Mouse (Mus musculus): ENCODE measurements around the gene Gm28729. TPM values are rescaled to one million over a fixed set of nuclear protein-coding genes. Genes with fewer than 3 reads are reported as not detected.
"Not testable (repeated sequence)": the region's sequence is repeated elsewhere in the genome, so short reads cannot be mapped to it uniquely, and the experiment has no call there.

Gm28729 gene
- polyA plus RNA-seq, 1 experiment from 2014 or later = 0.28 TPM

DNA sequence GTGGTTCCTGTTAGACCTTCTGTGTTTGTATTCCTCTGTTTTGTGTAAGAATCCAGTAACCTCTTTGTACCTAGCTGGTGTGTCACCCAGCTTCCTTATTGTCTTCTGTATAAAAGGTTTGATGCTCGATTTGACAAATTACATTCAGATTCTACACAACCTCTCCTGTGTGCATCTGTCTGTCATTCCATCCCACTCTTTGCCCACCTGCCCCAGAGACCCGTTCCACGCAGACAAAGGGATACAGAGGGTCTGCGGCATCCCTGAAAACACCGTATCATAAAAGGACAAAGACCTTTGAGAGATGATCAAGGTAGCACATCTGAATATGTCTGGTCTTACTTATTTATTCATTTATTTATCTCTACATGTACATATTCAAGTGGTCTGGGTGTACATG is 37.2 kb downstream of the Gm28729 start:
- H3K4me2 ChIP-seq (ENCODE audit: low read length); H3K4me1 ChIP-seq (ENCODE audit: control insufficient read depth, insufficient read depth, low read length); H3K9me3 ChIP-seq (replicated peaks; ENCODE audit: control insufficient read depth, low read length); H3K36me3 ChIP-seq (ENCODE audit: control insufficient read depth, insufficient read depth, low read length); H3K27ac ChIP-seq (ENCODE audit: low read depth, low read length); H3K4me3 ChIP-seq (ENCODE audit: low read depth, low read length); ATAC-seq; DNase-seq (ENCODE audit: low spot score); H3K9ac ChIP-seq (ENCODE audit: low read length); H3K27me3 ChIP-seq (replicated peaks; ENCODE audit: control insufficient read depth, insufficient read depth, low read length): not testable (repeated sequence)
- 94% methylated on average over 5 of the region's 5 CpGs for WGBS

DNA sequence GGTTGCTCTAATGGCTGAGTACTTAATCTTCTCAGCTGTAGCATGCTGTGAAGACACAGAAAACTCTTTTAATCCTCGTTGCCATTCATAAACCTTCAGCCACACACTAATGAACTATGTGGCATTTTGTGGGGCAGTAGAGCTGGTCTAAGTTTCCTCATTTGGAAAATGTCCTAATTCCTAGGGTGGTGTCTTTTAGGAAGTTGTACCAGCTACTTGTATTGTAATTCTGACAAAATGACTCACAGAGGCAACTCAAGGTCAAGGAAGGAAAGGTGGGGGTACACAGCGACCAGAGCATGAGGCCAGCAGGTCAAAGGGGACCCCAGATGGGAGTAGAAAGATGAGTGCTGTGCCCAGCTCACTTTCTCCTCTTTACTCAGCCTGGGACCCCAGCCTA is 41.4 kb downstream of the Gm28729 start:
- Histone ChIP-seq H3K4me2 (ENCODE audit: low read length) (no peak overlapping the region), H3K9ac (ENCODE audit: low read length) (no peak overlapping the region), H3K27me3 (replicated peaks; ENCODE audit: control insufficient read depth, insufficient read depth, low read length) (no peaks in the 10 kb centered on the region), H3K9me3 (replicated peaks; ENCODE audit: control insufficient read depth, low read length) (no peaks in the 10 kb centered on the region), H3K4me1 (ENCODE audit: control insufficient read depth, insufficient read depth, low read length) (no peaks in the 10 kb centered on the region), H3K36me3 (ENCODE audit: control insufficient read depth, insufficient read depth, low read length) (no peaks in the 10 kb centered on the region), H3K4me3 (ENCODE audit: low read depth, low read length) (no peak overlapping the region), H3K27ac (ENCODE audit: low read depth, low read length) (no peak overlapping the region)
- WGBS = 22% methylated on average over 2 of the region's 2 CpGs
- peak; percentile 22 for DNase-seq (ENCODE audit: low spot score)
- ATAC-seq = no peak

DNA sequence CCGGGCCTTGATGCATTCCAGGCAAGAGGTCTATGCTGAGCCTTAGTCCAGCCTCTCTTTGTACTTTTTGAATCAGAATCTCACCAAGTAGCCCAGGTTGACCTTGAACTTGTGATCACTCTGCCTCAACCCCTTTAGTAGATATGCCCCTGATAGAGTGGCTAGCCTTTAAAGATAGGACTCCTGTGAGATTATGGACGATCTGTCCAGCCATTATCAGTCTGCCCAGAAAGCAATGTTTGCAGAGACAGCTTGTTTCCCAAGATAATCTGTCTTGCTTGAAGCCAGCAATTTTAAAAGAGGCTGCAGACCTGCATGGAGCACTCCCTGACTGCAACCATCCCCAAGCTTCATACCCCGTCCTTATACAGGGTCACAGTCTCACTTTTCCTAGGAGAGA is 42.0 kb downstream of the Gm28729 start:
- Histone ChIP-seq H3K4me3 (ENCODE audit: low read depth, low read length) (no peak overlapping the region), H3K9me3 (replicated peaks; ENCODE audit: control insufficient read depth, low read length) (no peaks in the 10 kb centered on the region), H3K27ac (ENCODE audit: low read depth, low read length) (no peak overlapping the region), H3K9ac (ENCODE audit: low read length) (no peak overlapping the region), H3K27me3 (replicated peaks; ENCODE audit: control insufficient read depth, insufficient read depth, low read length) (no peaks in the 10 kb centered on the region), H3K4me2 (ENCODE audit: low read length) (no peak overlapping the region), H3K4me1 (ENCODE audit: control insufficient read depth, insufficient read depth, low read length) (no peaks in the 10 kb centered on the region), H3K36me3 (ENCODE audit: control insufficient read depth, insufficient read depth, low read length) (no peaks in the 10 kb centered on the region)
- no peak for ATAC-seq
- 67% methylated on average over 3 of the region's 3 CpGs for WGBS
- DNase-seq (ENCODE audit: low spot score) = no peak

DNA sequence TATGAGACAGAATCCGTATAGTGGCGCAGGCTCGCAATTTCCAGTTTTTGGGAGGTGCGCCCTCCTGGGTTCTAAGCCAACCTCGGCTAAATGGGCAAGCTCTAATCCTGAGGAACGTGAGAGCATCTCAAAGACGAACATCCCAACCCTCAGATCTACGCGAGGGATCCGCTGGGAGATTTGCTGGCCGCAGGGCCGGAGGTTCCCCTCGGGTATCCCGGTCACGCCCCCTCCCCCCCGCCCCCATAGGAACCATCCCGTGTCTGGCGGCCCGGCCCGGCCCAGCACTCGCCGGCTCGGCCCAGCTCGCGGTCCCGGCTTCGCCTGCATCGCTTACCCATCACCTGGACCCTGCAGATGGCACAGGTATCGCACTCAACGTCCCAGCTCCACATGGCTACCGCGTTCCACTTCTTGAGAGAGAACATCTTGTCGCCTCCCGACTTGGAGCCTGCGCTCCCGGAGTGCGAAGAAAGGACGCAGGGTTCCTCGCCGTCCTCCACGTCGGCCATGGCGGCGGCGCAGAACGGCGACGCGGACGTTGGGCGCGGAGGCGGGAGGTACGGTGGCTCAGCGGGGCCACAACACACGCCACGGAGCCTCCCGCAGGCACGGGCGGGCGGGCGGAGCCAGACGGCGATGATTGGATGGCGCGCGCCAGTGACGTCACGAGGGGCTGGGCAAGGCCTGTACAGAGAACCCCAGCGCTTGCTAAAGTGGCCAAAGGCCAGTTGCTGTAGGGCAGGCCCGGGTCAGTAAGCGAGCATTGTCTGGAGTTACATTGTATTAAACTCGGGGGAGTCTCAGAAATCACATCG is 46.8 kb downstream of the Gm28729 start, which contains the start of gene Rnf7:
Rnf7 (minus strand) TSS at position 605 of the 818 bp plus-strand sequence.
- peak within 1 kb of the TSS; percentile 82 for H3K9ac ChIP-seq (ENCODE audit: low read length)
- H3K27me3 ChIP-seq (replicated peaks; ENCODE audit: control insufficient read depth, insufficient read depth, low read length) = no peaks in the 10 kb centered on the region
- H3K4me2 ChIP-seq (ENCODE audit: low read length) = peak within 1 kb of the TSS; percentile 88
- DNase-seq (ENCODE audit: low spot score) (peak; percentile 98), ATAC-seq (peak; percentile 99)
- WGBS = 1% methylated on average over 70 of the region's 74 CpGs
- no peaks in the 10 kb centered on the region for H3K9me3 ChIP-seq (replicated peaks; ENCODE audit: control insufficient read depth, low read length)
- H3K27ac ChIP-seq (ENCODE audit: low read depth, low read length) = peak within 1 kb of the TSS; percentile 71
- H3K4me3 ChIP-seq (ENCODE audit: low read depth, low read length) = peak within 1 kb of the TSS; percentile 73
- peaks cover 10% of the 10 kb centered on the region; the same call in 1 of the 2 replicates for H3K36me3 ChIP-seq (ENCODE audit: control insufficient read depth, insufficient read depth, low read length)
- peaks cover 10% of the 10 kb centered on the region for H3K4me1 ChIP-seq (ENCODE audit: control insufficient read depth, insufficient read depth, low read length)

DNA sequence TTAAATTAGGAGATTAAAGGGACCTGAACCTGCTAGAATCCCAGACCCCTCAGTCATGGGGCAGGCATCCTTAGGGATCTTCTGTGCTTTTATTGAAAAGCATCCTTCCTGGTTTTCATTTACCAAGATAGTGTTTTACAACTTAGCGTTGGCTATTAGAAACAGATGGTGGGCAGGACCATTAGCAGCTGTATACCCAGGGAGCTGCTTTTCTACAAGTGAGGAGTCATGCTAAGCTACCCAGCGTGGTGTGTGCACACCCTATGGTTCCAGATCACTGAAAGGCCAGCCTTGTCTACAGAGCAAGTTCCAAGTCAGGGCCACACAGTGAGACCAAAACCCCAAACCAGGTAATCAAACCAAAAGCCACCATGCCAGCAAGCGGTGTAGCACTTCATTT is 52.7 kb downstream of the Gm28729 start:
- H3K27ac ChIP-seq (ENCODE audit: low read depth, low read length) = no peak overlapping the region
- no peak overlapping the region for H3K4me2 ChIP-seq (ENCODE audit: low read length)

DNA sequence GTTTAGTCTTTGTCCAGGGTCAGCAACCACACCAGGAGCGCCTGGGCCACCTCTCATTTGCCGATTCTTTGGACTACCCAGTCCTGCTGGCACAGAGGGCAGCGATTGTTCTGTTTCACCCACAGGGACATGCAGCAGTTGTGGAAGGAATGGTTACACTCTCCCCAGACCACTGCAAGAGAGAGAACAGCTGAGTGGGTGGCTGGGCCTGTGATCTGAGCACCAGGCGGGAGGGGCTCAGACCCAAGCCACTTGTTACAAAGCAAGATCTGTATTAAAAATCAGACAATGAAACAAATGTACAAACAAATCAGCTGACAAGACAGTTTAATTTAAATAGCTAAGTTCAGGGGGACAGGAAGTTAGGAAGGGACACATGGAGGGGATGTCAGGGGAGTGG is 53.4 kb downstream of the Gm28729 start:
- not testable (repeated sequence) for H3K4me3 ChIP-seq (ENCODE audit: low read depth, low read length); H3K9ac ChIP-seq (ENCODE audit: low read length); H3K27me3 ChIP-seq (replicated peaks; ENCODE audit: control insufficient read depth, insufficient read depth, low read length); H3K4me1 ChIP-seq (ENCODE audit: control insufficient read depth, insufficient read depth, low read length); ATAC-seq; DNase-seq (ENCODE audit: low spot score); H3K27ac ChIP-seq (ENCODE audit: low read depth, low read length); H3K9me3 ChIP-seq (replicated peaks; ENCODE audit: control insufficient read depth, low read length); H3K4me2 ChIP-seq (ENCODE audit: low read length)
- WGBS = 63% methylated on average over 4 of the region's 4 CpGs
- peaks cover 37% of the 10 kb centered on the region for H3K36me3 ChIP-seq (ENCODE audit: control insufficient read depth, insufficient read depth, low read length)

More for the DNA sequence above, 52.7 kb downstream of the Gm28729 start:
- Histone ChIP-seq H3K9me3 (replicated peaks; ENCODE audit: control insufficient read depth, low read length) (no peaks in the 10 kb centered on the region), H3K36me3 (ENCODE audit: control insufficient read depth, insufficient read depth, low read length) (peaks cover 33% of the 10 kb centered on the region), H3K9ac (ENCODE audit: low read length) (no peak overlapping the region), H3K4me3 (ENCODE audit: low read depth, low read length) (no peak overlapping the region), H3K27me3 (replicated peaks; ENCODE audit: control insufficient read depth, insufficient read depth, low read length) (no peaks in the 10 kb centered on the region), H3K4me1 (ENCODE audit: control insufficient read depth, insufficient read depth, low read length) (peaks cover 6% of the 10 kb centered on the region)
- no peak for DNase-seq (ENCODE audit: low spot score)
- no peak for ATAC-seq
- 83% methylated on average over 3 of the region's 3 CpGs for WGBS

DNA sequence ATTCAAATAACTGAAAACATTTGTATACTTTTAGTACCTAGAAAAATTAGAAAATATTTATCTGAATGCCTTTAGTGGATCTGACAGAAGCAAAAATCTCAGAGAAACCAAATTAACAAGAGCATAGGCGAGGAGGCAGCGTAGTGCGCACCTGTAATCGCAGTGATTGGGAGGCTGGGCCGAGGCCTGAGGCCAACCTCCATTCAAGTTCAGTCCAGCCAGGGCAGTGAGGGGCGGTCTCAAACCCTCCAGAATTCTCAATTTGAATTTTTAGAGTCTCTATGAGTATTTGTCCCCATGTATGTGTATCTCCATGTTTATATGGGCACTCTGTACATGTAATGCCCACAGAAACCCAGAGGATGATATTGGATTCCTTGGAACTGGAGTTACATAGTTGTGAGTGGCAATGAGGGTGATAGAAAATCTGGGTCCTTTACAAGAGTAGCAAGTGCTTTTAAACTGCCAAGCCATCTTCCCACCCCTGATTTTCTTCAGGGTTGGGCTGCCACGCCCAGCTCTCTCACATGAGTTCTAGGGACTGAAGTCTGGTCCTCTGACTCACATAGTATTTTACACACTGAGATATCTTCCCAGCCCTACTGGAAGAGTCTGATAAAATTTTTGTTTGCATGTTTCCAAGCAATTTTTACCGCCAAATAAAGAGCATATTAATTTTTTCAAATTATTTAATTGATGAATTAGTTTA is 54.6 kb downstream of the Gm28729 start:
- DNase-seq (ENCODE audit: low spot score) (no peak), ATAC-seq (no peak)
- peaks cover 40% of the 10 kb centered on the region for H3K36me3 ChIP-seq (ENCODE audit: control insufficient read depth, insufficient read depth, low read length)
- H3K9ac ChIP-seq (ENCODE audit: low read length) = no peak overlapping the region
- no peaks in the 10 kb centered on the region for H3K27me3 ChIP-seq (replicated peaks; ENCODE audit: control insufficient read depth, insufficient read depth, low read length)
- WGBS = 94% methylated on average over 8 of the region's 8 CpGs
- no peaks in the 10 kb centered on the region for H3K4me1 ChIP-seq (ENCODE audit: control insufficient read depth, insufficient read depth, low read length)
- no peak overlapping the region for H3K27ac ChIP-seq (ENCODE audit: low read depth, low read length)
- no peak overlapping the region for H3K4me3 ChIP-seq (ENCODE audit: low read depth, low read length)
- no peak overlapping the region for H3K4me2 ChIP-seq (ENCODE audit: low read length)
- H3K9me3 ChIP-seq (replicated peaks; ENCODE audit: control insufficient read depth, low read length) = no peaks in the 10 kb centered on the region

DNA sequence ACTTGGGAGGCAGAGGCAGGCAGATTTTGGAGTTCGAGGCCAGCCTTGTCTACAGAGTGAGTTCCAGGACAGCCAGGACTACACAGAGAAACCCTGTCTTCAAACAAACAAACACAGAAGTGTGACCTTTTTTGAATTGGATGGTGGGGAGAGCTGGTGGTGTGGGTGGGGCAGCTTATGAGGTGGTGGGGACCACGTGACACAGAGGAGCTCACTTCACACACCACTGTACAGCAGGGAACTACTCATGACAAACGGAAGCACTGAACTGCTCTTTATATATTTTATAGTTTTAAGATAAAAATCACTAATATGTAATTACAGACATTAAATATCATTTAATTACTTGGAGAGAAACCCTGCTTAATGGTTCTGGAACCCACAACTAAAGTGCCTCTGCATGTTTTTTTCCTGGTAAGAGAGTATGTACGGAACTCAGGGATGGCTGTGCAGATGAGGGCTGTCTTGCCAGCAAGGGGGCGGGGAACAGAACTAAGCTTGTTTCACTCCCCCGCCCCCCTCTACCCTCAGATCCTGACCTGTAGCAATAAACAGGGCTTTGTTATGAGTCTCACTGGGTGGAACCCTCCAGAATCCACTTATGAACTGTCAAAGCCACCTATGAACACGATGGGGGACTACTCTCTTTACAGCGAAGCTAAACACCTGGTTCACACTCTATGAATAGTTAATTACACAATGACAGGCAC is 55.4 kb downstream of the Gm28729 start:
- H3K4me2 ChIP-seq (ENCODE audit: low read length) = no peak overlapping the region
- H3K4me3 ChIP-seq (ENCODE audit: low read depth, low read length) = no peak overlapping the region
- no peak overlapping the region for H3K9ac ChIP-seq (ENCODE audit: low read length)
- ATAC-seq (no peak), DNase-seq (ENCODE audit: low spot score) (no peak)
- no peaks in the 10 kb centered on the region for H3K4me1 ChIP-seq (ENCODE audit: control insufficient read depth, insufficient read depth, low read length)
- WGBS = 66% methylated on average over 8 of the region's 8 CpGs
- H3K27ac ChIP-seq (ENCODE audit: low read depth, low read length) = no peak overlapping the region
- peaks cover 35% of the 10 kb centered on the region for H3K36me3 ChIP-seq (ENCODE audit: control insufficient read depth, insufficient read depth, low read length)
- H3K27me3 ChIP-seq (replicated peaks; ENCODE audit: control insufficient read depth, insufficient read depth, low read length) = no peaks in the 10 kb centered on the region
- H3K9me3 ChIP-seq (replicated peaks; ENCODE audit: control insufficient read depth, low read length) = no peaks in the 10 kb centered on the region
